Mouse (Mus musculus) cerebellum, adult 2 months (tissue): ENCODE measurements around the gene Ddx5.

ENCODE experiments used
- CTCF ChIP-seq: fragments of 200-500 bp; IDR thresholded peaks from 2 replicates; pipeline ENCODE4 v1.5.1; 2011; ENCODE audit warnings: low read depth, mild to moderate bottlenecking, control low read depth, low read length, moderate library complexity, borderline replicate concordance; ENCODE audit not compliant: insufficient read depth
- POLR2A ChIP-seq: fragments of 200-500 bp; IDR thresholded peaks from 2 replicates; pipeline ENCODE4 v1.6.1; 2011; ENCODE audit warnings: low read length, control low read depth, borderline replicate concordance; ENCODE audit not compliant: insufficient read depth

- TF ChIP-seq POLR2A (no peak), CTCF (no peak)
Measured at GRCm38 (mm10) chr11:106816316-106816715, 27.3 kb upstream of the Ddx5 start.
